Mouse (Mus musculus) intestine, embryonic 16.5 days (tissue): ENCODE measurements around the gene Diablo. TPM values are rescaled to one million over a fixed set of nuclear protein-coding genes. Genes with fewer than 3 reads are reported as not detected.

ENCODE experiments used
- ATAC-seq: fragments of 200-750 bp; cut with Nextera tagmentation; 2 replicates; pipeline ENCODE4 v1.8.0; 2017; ENCODE audit warnings: moderate TSS enrichment, moderate library complexity
- H3K27ac ChIP-seq: fragments of 300-500 bp; sonication (generic); 2 replicates; pipeline ENCODE4 v1.5.1; 2014; ENCODE audit warnings: mild to moderate bottlenecking, low read length
- H3K27me3 ChIP-seq: fragments of 300-500 bp; sonication (generic); replicated peaks from 2 replicates; pipeline ENCODE4 v1.6.1; 2014; ENCODE audit warnings: low read length, control low read depth, mixed read lengths; ENCODE audit not compliant: control insufficient read depth, insufficient read depth
- H3K36me3 ChIP-seq: fragments of 300-500 bp; sonication (generic); 2 replicates; pipeline ENCODE4 v1.6.1; 2014; ENCODE audit warnings: low read length, control low read depth; ENCODE audit not compliant: control insufficient read depth, insufficient read depth
- H3K4me1 ChIP-seq: fragments of 300-500 bp; sonication (generic); 2 replicates; pipeline ENCODE4 v1.6.1; 2014; ENCODE audit warnings: low read length, control low read depth, mixed read lengths; ENCODE audit not compliant: control insufficient read depth, insufficient read depth
- H3K4me2 ChIP-seq: fragments of 300-500 bp; sonication (generic); 2 replicates; pipeline ENCODE4 v1.6.1; 2014; ENCODE audit warnings: low read depth, low read length, control low read depth
- H3K4me3 ChIP-seq: fragments of 300-500 bp; sonication (generic); 2 replicates; pipeline ENCODE4 v1.5.1; 2014; ENCODE audit warnings: mild to moderate bottlenecking, low read length
- H3K9ac ChIP-seq: fragments of 300-500 bp; sonication (generic); 2 replicates; pipeline ENCODE4 v1.6.1; 2014; ENCODE audit warnings: low read depth, low read length
- H3K9me3 ChIP-seq: fragments of 300-500 bp; sonication (generic); 2 replicates; pipeline ENCODE4 v1.6.1; 2016; ENCODE audit warnings: low read length, control low read depth; ENCODE audit not compliant: control insufficient read depth
- WGBS: fragments of 180-500 bp; shearing (Covaris S2); extraction: QIAGEN DNeasy Blood & Tissue Kit; methylation state at CpG from one replicate; pipeline ENCODE4 v1.1.7; 2014; 5-methylcytosine and 5-hydroxymethylcytosine counted together
- microRNA-seq: library from miRNA; unstranded; fragments of <30 nt; microRNA quantifications from one replicate; pipeline ENCODE4, GENCODE M21; 2016
- polyA plus RNA-seq: library from polyadenylated mRNA; unstranded; fragments of >200 nt; fragmentation: Nextera tagmentation; extraction: Ambion mirVana; gene quantifications from 2 replicates; pipeline ENCODE4 v1.2.1, GENCODE M21; 2015

The Diablo gene
- polyA plus RNA-seq, 1 experiment from 2014 or later = 89.7 TPM

DNA sequence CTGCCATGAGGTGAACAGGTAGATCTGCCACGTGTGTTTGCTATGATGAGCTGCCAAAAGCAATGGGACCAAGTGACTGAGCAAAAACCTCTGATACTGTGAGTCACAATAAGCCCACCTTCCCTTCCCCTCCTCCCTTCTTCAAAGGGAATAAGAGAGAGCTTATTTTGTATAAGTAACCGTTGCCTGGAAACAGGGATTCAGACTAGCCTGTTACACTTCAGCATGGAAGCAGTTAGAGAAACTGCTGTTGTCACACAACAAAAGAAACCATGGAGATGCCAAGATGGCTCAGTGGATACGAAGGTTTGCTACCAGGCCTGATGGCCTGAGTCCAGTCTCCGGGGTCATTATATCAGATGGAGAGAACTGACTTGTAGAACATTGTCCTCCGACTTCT, 50.2 kb downstream of the Diablo start:
- H3K27ac ChIP-seq = no peak overlapping the region
- 65% methylated on average over 5 of the region's 5 CpGs for WGBS
- no peaks in the 10 kb centered on the region for H3K36me3 ChIP-seq
- no peak overlapping the region for H3K4me2 ChIP-seq
- H3K4me3 ChIP-seq = no peak overlapping the region
- no peak for ATAC-seq
- no peaks in the 10 kb centered on the region for H3K27me3 ChIP-seq
- no peaks in the 10 kb centered on the region for H3K9me3 ChIP-seq
- H3K4me1 ChIP-seq = peaks cover 4% of the 10 kb centered on the region; the same call in 1 of the 2 replicates
- H3K9ac ChIP-seq = no peak overlapping the region

DNA sequence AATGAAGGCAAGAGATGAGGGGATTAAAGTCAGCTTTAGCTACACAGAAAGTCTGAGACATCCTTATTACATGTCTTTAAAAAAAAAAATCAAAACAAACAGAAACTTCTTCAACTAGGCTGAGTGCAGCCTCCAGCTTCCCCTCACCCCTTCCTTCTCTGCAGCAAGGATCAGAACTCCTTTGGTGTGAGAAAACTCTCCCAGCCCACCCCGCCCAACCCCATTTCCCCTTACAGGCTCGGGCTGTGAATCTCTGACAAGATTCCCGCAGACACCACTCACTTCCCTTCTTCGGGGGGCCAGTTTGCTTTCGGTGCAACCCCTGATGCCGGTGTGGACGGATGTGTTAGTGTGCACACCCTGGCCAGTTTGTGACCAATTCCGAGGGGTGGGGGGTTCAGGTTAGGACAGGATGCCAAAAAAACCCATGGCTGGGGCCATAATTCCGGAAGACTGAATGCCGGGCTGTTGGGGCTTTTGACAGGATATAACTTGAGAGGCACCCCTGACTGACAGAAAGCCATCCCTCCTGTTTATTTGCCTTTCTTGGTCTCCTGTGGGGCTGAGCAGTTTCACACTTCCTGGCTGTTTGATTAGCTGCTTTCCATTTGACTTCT, 53.1 kb downstream of the Diablo start:
- Histone ChIP-seq H3K4me1 (peaks cover 4% of the 10 kb centered on the region; the same call in 1 of the 2 replicates), H3K36me3 (no peaks in the 10 kb centered on the region), H3K27ac (no peak overlapping the region), H3K4me3 (peak overlapping the region; percentile 20), H3K9ac (peak overlapping the region; percentile 39; the same call in 1 of the 2 replicates), H3K4me2 (peak overlapping the region; percentile 50), H3K27me3 (no peaks in the 10 kb centered on the region), H3K9me3 (no peaks in the 10 kb centered on the region)
- ATAC-seq = no peak
- 21% methylated on average over 10 of the region's 10 CpGs for WGBS

DNA sequence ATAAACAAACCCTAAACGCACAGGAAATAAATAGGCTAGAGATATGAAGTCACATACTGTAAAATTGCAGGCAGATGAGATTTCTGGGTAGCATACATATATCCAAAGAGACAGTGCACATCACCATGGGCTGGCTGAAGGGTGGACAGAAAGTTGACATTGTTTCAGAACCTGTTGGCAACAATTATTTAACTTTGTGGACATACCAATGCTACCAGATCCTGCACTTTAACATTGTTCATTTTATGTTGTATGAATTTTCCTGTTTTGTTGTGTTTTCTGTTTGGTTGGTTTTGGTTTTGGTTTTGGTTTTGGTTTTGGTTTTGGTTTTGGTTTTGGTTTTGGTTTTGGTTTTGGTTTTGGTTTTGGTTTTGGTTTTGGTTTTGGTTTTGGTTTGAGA, 59.3 kb downstream of the Diablo start:
- Histone ChIP-seq H3K9ac (no peak overlapping the region), H3K9me3 (no peaks in the 10 kb centered on the region), H3K4me2 (no peak overlapping the region), H3K4me1 (no peaks in the 10 kb centered on the region), H3K36me3 (no peaks in the 10 kb centered on the region), H3K27ac (no peak overlapping the region), H3K4me3 (no peak overlapping the region), H3K27me3 (no peaks in the 10 kb centered on the region)
- 95% methylated on average over 1 of the region's 1 CpGs for WGBS
- no peak for ATAC-seq

DNA sequence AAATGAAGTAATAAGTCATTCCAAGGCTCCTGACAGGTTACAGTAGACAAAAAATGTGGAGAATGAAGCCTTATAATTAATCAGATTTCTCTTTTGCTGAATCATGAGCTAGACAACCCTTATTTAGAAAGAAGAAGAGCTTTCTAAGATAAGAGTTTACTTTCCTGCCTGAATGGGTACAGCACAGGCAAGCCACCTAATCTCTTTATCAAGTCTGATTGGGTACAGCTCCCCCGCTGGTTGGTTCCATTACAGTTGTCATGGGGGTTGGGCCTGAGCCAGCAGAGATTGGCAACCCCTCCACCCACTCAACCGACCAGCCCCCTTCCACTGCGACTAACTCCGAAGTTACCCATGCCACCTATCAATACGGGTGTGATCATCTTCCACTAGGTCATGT, 62.6 kb downstream of the Diablo start:
- whole genome bisulfite sequencing = 54% methylated on average over 5 of the region's 5 CpGs
- no peaks in the 10 kb centered on the region for H3K36me3 ChIP-seq
- ATAC-seq = no peak
- H3K27ac ChIP-seq = no peak overlapping the region
- H3K4me2 ChIP-seq = no peak overlapping the region
- no peak overlapping the region for H3K4me3 ChIP-seq
- no peak overlapping the region for H3K9ac ChIP-seq
- H3K9me3 ChIP-seq = no peaks in the 10 kb centered on the region
- no peaks in the 10 kb centered on the region for H3K4me1 ChIP-seq
- no peaks in the 10 kb centered on the region for H3K27me3 ChIP-seq

Small RNA genes lying within 50 kb of the gene (microRNA-seq; reads per million reads assigned to microRNA genes)
- gene Mir7647 = not detected

Other genes starting within 250 kb of the Diablo start
- gene Bcl7a, start 180.3 kb downstream of the Diablo start, polyA plus RNA-seq = 12.8 and 13.0 TPM in 2 replicates
- gene Mlxip, start 129.4 kb downstream of the Diablo start, polyA plus RNA-seq = 16.6 and 21.0 TPM in 2 replicates
- gene Lrrc43, start 34.9 kb downstream of the Diablo start, polyA plus RNA-seq = not detected in 2 replicates
- not detected in 2 replicates for gene Il31, start 34.7 kb downstream of the Diablo start, polyA plus RNA-seq
- gene B3gnt4, start 13.7 kb downstream of the Diablo start, polyA plus RNA-seq = 0.13 and 0.49 TPM in 2 replicates
- 10.0 and 11.2 TPM in 2 replicates for gene Gm49027, start 1.3 kb upstream of the Diablo start, polyA plus RNA-seq
- gene Vps33a, start 48.9 kb upstream of the Diablo start, polyA plus RNA-seq = 31.6 and 33.5 TPM in 2 replicates
- gene Clip1, start 160.4 kb upstream of the Diablo start, polyA plus RNA-seq = 20.6 and 23.7 TPM in 2 replicates
- 50.9 and 54.8 TPM in 2 replicates for gene Zcchc8, start 196.9 kb upstream of the Diablo start, polyA plus RNA-seq
- gene Rsrc2, start 225.2 kb upstream of the Diablo start, polyA plus RNA-seq = 73.3 and 78.0 TPM in 2 replicates
- 14.6 and 15.1 TPM in 2 replicates for gene Kntc1, start 225.5 kb upstream of the Diablo start, polyA plus RNA-seq